Mouse (Mus musculus) forelimb bud, embryonic 11.5 days (tissue): ENCODE measurements around the gene Unc5a.

ENCODE experiments used
- DNase-seq: peaks from one replicate; pipeline ENCODE4 v3.0.0-alpha.2; 2012; ENCODE audit warnings: low read depth, low spot score

Unc5a gene

GRCm38 (mm10) chr13:55002090-55002489, 52.9 kb downstream of the Unc5a start:
- no peak for DNase-seq

GRCm38 (mm10) chr13:55004646-55005045, 55.4 kb downstream of the Unc5a start:
- no peak for DNase-seq

DNA sequence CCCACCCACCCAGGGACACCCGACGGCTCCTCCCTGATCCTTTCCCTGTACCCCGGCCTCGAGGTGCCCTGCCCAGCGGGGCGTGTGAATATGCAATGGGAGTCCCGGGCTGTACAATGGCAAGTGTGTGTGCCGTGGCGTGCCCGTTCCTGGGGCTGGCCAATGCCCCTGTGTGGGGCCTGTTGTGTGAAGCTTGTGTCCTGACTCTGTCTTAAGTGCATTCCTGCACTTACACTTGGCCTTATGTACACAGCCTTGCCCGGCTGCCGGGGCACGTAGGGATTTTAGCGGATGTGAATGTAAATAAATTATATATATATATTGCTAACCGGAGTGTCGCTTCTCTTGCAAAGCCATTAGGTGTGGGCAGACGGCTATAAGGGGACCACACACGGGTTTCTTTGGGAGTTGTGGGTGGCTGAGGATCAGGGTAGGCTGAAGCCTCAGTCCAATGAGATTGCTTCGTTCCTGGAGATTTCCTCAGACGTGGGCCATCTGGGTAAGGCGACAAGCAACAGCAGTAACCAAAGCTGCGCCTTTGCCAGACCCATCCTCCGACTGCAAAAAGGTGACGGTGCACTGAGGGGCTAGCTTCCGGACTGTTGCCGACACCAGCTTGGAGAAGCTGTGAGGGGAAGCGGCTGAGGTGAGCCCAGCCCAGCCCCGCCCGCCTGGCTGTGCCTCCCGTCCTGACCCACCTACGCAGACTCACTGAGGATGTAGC, 56.6 kb downstream of the Unc5a start:
- DNase-seq, result no peak

DNA sequence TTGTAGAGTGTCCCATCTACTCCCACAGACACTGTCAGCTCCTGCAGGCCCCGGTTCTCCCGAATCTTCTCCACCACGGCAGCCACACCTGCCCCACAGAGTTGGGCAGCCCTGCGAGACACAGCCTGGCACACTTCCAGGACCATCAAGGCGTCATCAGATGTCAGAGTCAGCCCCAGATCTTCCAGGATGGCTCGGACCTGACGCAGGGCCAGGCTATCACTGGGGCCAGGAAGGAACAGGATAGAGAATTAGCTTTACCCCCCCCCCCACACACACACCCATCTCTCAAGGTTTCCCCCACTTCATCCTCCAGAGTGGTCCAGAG, 57.2 kb downstream of the Unc5a start:
- no peak for DNase-seq

DNA sequence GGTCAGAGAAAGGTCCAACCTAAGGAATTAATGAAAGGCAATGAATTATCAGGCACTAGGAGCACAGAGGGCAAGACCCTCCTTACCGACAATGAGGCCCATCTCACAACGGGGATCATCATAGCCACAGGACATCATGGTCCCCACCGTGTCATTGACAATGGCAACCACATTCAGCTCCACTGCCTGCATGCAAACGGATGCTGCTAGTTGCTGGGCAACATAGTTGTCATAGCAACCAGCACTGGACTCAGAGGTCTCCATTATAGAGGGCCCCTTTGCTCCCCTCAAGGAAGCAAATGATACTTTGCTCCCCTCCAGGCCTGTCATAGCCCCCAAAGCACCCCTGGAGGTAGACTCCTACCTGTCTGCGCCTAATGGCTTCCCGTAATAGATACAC, 59.4 kb downstream of the Unc5a start:
- no peak for DNase-seq

- DNase-seq, result no peak
These were observed 61.9 kb downstream of the Unc5a start for GRCm38 (mm10) chr13:55011103-55011502.

- DNase-seq, result no peak
These were observed 62.8 kb downstream of the Unc5a start for GRCm38 (mm10) chr13:55011981-55012478.

- DNase-seq, result no peak
These were observed 64.6 kb downstream of the Unc5a start for GRCm38 (mm10) chr13:55013702-55014344.

- no peak for DNase-seq
These were observed 65.2 kb downstream of the Unc5a start for GRCm38 (mm10) chr13:55014451-55014850.

DNA sequence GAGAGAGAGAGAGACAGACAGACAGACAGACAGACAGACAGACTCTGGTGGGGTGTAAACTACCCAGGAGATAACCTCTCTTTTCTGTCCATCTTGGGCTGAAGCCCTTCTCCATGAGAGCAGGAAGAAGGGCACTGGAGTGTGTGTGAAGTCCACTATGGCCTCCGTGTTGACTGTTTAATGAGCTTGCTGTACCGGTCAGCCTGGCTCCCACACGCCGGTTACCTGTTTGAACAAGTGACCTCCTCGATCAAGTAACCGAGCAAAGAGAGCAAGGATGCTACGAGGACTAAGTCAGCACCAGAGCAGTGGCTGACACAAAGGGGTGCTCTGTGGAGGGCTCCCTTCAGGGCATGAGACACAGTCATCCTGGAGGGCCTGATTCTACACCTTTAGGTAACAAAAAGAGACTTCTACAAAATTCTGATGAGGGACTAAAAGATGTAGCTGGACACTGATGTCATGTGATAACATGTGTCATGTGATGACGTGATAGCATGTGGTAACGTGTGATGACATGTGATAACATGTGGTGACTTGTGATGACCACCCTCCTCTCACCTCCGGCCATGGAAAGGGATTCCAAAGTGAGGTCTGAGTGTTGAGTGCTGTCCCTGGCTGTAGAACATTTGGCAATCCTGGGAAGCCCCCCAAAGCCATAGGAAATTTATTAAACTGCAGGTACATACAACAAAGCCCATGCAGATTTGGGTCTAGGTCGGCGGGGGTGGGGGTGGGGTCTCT, 68.1 kb downstream of the Unc5a start:
- DNase-seq, result no peak

DNA sequence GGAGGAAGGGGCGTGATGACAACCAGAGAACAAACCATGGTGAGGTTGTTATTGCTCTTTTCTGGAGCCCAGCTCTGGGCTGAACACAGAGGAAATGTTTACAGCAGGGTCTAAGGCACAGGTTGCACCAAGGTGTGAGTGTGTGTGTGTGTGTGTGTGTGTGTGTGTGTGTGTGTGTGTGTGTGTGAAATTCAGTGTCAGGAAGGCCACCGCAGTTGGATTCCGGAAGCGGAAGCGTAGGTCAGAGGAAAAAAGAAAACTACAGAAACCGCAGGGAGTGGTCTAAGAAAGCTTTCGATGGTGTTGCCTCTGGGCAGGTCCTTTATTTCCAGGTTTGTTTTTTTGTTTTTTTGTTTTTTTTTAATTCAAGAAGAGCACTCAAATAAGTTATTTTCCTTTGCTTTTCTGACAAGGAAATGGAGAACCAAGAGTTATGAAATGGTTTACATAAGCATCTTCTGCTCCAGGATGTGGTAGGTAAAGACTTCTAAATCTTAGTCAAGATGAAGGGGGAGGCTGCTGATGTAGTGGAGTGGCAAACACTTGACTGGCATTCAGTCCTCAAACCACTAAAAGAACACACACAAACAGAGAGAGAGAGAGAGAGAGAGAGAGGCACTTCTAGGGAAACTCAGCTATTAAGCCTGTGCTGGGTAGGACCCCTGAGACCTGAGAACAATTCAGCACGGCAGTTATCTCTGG, 68.8 kb downstream of the Unc5a start:
- no peak for DNase-seq

- no peak for DNase-seq
These were observed 69.5 kb downstream of the Unc5a start for GRCm38 (mm10) chr13:55018700-55019099.

- no peak for DNase-seq
These were observed 70.0 kb downstream of the Unc5a start for GRCm38 (mm10) chr13:55019181-55019580.

DNA sequence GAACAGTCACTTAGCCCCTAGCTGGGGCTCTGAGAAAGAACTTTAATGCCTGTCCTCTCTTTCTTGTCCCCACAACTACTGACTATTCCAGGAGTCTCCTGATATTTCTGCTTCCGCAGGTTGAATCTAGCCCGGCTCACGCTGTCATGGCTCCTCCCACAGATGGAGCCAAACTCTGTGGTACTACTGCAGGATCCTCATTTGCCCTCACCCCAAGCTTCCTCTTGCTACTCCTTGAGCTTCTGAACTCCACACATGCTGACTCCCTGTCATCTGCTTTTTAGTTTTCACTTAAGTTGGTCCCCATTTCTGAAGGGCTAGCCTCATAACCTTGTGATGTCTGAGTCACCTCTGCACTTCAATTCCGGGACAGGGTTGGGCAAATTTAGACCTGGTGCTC, 70.8 kb downstream of the Unc5a start:
- DNase-seq, result no peak

- DNase-seq, result no peak
These were observed 72.1 kb downstream of the Unc5a start, which contains the start of gene Hk3 for GRCm38 (mm10) chr13:55021194-55021779. Hk3 (minus strand) TSS chr13:55021385.

DNA sequence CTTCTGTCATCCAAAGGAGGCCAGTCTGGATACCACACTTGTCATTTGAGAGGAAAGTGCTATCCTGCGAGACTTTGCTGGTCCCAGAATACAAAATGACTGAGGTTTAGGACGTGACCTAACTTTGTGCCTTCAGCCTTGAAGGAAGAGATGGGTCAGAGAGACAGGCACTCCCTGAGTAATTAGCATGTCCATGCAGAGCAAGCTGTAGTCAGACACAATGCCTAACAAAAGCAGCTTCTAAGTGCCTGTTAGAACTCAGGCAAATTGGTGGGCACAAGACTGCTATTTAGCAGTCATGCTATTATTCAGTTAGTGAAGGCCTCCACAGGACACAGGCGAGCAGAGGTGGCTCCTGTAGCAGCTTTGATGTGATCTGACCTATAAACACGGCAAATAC, 73.0 kb downstream of the Unc5a start:
- no peak for DNase-seq

- no peak for DNase-seq
These were observed 73.5 kb downstream of the Unc5a start for GRCm38 (mm10) chr13:55022715-55023114.

GRCm38 (mm10) chr13:55024215-55024614, 75.0 kb downstream of the Unc5a start:
- no peak for DNase-seq

DNA sequence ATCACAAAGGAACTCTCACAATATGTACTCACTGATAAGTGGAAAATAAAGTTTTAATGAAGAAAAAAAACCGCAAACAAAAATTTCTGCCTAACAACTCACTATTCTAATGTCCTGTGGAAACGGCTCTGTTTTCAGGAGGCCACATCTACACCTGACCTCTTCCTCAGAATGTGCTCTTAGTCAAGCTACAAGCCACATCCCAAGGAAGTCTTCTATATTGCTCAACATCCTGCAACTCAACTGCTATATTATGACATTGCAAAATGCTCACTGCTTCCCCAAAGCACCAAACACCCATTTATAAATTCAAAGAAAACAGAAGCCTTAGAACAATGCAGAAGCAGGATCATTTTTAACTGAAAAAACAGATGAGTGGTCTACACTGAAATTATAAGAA, 90.8 kb downstream of the Unc5a start:
- DNase-seq, result no peak

DNA sequence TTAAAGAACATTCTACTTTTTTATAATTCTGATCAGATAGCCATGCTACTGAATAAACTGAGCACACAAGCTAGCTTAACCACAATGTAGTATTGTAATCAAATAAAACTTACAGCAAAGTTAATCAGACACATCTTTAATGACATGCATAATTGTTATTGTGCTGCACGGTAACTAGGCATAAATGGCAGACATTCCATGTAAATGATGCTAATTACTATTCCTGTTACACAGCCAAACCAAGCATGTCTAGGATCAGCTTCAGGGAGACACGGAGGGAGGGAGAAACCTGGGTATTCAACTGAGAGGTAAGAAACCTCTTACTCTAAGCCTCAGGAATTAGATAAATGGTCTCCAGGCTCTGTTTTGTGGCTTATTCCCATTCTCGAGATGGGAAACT, 98.5 kb downstream of the Unc5a start:
- DNase-seq, result no peak
